Mouse (Mus musculus): ENCODE measurements at regions not wholly inside any gene's neighbourhood (a gene's known extent, or its start where the extent isn't known, plus 50 kb on each side); places are given as distances from the start of the nearest gene placed in this dataset.

DNA sequence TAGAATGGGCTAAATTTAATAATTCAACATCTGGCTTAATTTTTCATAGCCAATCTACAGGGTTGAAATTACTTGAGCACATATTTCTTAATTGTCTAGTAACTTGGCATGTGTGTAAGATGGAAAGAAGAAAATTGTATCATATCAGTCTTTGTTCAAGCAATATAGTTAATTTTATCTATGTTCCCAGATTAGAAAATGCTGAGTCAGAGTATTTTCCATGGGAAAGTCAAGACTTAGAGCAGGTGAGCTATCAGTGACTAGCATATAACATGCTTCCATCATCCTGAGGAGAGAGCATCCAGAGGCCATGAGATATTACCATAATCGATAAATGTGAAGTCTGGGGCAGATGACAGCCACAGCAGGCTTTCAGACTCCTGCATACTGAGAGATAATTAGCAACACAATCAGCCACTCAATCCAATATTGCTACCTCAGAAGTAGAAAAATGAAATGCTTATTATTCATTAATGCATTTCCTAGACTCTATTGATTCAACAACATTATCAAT lies 188.2 kb upstream of the Zfp804b start:
- Histone ChIP-seq H3K27ac (replicated peaks in 1 of 2; ENCODE audit: control insufficient read depth in 1 of 2, insufficient read depth in 1 of 2, low read depth in 2 of 2, low read length in 2 of 2) (no peak overlapping the region), H3K4me2 (ENCODE audit: low read length) (no peak overlapping the region), H3K36me3 (ENCODE audit: control insufficient read depth, insufficient read depth, low read length) (no peaks in the 10 kb centered on the region), H3K4me3 (ENCODE audit: control insufficient read depth in 1 of 2, insufficient read depth in 1 of 2, low read depth in 1 of 2, low read length in 2 of 2) (no peak overlapping the region), H3K9ac (ENCODE audit: low read length) (no peak overlapping the region), H3K9me3 (ENCODE audit: control insufficient read depth, low read length) (no peaks in the 10 kb centered on the region), H3K4me1 (ENCODE audit: control insufficient read depth in 2 of 2, insufficient read depth in 2 of 2, low read length in 2 of 2) (no peaks in the 10 kb centered on the region), H3K27me3 (ENCODE audit: control insufficient read depth, insufficient read depth, low read length) (no peaks in the 10 kb centered on the region)
- 86% methylated on average over 1 of the region's 1 CpGs for WGBS
- no peak for ATAC-seq (ENCODE audit: insufficient number of reproducible peaks, insufficient read depth, low FRiP score, low read depth)

DNA sequence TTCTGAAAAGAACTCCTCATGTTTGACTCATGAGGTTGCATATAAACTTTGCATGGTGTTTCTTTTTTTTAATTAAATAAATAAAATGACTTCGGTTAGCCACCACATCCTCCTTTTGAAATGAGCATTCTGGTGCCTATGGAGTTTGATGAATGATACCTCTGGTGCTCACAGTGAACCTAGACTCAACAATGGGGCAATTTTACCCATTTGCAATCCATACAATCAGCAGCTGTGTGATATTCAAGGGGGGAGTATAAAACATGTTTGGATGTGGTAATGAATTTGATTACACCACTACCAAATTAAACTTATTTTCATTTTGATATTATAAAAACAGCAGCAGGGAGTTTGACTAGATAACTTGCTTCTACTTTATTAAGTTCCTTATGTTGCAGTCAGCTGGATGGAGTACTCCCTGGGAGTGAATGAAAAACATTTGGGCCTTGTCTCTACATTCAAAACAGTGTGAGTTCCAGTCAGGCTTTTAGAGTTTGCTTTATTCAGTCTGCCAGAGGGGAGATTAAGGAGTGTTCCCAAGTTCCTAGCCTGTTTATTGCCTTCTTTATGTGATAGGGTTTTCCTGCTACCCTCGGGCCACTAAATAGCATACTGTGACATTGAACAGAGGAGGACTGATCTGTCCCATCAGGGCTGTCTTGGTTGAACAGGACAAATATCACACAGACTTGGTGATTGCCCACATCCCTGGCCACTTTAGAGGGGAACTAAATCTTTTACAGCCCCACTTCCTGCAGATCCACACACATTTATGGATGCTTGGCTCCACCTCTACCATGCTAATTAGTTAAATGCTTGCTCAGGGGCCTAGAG lies 195.5 kb upstream of the Zfp804b start:
- no peaks in the 10 kb centered on the region for H3K9me3 ChIP-seq (ENCODE audit: control insufficient read depth, low read length)
- no peak overlapping the region for H3K27ac ChIP-seq (replicated peaks in 1 of 2; ENCODE audit: control insufficient read depth in 1 of 2, insufficient read depth in 1 of 2, low read depth in 2 of 2, low read length in 2 of 2)
- H3K27me3 ChIP-seq (ENCODE audit: control insufficient read depth, insufficient read depth, low read length): no peaks in the 10 kb centered on the region
- H3K4me3 ChIP-seq (ENCODE audit: control insufficient read depth in 1 of 2, insufficient read depth in 1 of 2, low read depth in 1 of 2, low read length in 2 of 2): no peak overlapping the region
- no peak overlapping the region for H3K4me2 ChIP-seq (ENCODE audit: low read length)
- WGBS: 71% methylated on average over 2 of the region's 2 CpGs
- H3K9ac ChIP-seq (ENCODE audit: low read length): no peak overlapping the region
- ATAC-seq (ENCODE audit: insufficient number of reproducible peaks, insufficient read depth, low FRiP score, low read depth): no peak
- H3K36me3 ChIP-seq (ENCODE audit: control insufficient read depth, insufficient read depth, low read length): no peaks in the 10 kb centered on the region
- H3K4me1 ChIP-seq (ENCODE audit: control insufficient read depth in 2 of 2, insufficient read depth in 2 of 2, low read length in 2 of 2): no peaks in the 10 kb centered on the region

DNA sequence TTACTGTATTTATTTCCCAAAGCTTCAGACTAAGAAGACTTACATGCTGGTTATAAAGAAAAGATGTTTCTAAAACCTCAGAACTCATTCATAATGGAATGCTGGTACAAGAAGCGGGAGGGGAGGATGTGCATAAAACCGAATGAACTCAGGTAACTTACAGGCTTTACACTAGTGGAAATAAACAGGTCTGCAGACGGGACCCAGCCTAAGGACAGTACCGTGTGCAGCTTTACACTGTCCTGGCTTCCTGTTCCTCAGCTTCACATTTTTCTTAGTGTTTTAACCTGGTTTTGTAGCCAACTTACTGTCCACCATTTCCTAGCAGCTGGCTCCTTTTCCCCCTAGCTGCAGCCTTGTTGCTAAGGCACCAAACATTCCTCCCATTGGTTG lies 196.1 kb upstream of the Zfp804b start:
- 73% methylated on average over 4 of the region's 4 CpGs for WGBS
- Histone ChIP-seq H3K4me2 (ENCODE audit: low read length) (no peak overlapping the region), H3K9me3 (ENCODE audit: control insufficient read depth, low read length) (no peaks in the 10 kb centered on the region), H3K36me3 (ENCODE audit: control insufficient read depth, insufficient read depth, low read length) (no peaks in the 10 kb centered on the region), H3K4me3 (ENCODE audit: control insufficient read depth in 1 of 2, insufficient read depth in 1 of 2, low read depth in 1 of 2, low read length in 2 of 2) (no peak overlapping the region), H3K27ac (replicated peaks in 1 of 2; ENCODE audit: control insufficient read depth in 1 of 2, insufficient read depth in 1 of 2, low read depth in 2 of 2, low read length in 2 of 2) (no peak overlapping the region), H3K27me3 (ENCODE audit: control insufficient read depth, insufficient read depth, low read length) (no peaks in the 10 kb centered on the region), H3K4me1 (ENCODE audit: control insufficient read depth in 2 of 2, insufficient read depth in 2 of 2, low read length in 2 of 2) (no peaks in the 10 kb centered on the region), H3K9ac (ENCODE audit: low read length) (no peak overlapping the region)
- no peak for ATAC-seq (ENCODE audit: insufficient number of reproducible peaks, insufficient read depth, low FRiP score, low read depth)

DNA sequence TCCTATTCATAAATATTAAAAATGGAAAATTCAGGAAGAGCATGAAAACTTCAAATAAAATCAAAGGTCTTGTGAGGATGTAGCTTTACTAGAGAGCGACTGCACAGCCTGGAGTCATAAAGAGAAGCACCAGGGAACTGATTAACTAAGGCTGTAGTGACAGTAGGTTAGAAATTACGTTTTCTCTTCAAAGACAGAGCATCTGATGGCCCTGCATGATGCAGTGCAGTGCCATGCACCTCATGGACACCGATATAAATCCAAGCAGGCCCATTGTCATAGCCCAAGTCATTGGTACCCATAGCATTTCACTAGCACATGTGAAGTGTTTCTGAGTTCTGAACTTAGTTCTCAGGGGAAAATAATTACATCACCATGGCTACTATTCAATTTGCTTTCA lies 199.3 kb upstream of the Zfp804b start:
- H3K9ac ChIP-seq (ENCODE audit: low read length): no peak overlapping the region
- no peaks in the 10 kb centered on the region for H3K27me3 ChIP-seq (ENCODE audit: control insufficient read depth, insufficient read depth, low read length)
- WGBS: 73% methylated on average over 3 of the region's 3 CpGs
- H3K4me3 ChIP-seq (ENCODE audit: control insufficient read depth in 1 of 2, insufficient read depth in 1 of 2, low read depth in 1 of 2, low read length in 2 of 2): no peak overlapping the region
- no peak for ATAC-seq (ENCODE audit: insufficient number of reproducible peaks, insufficient read depth, low FRiP score, low read depth)
- H3K4me1 ChIP-seq (ENCODE audit: control insufficient read depth in 2 of 2, insufficient read depth in 2 of 2, low read length in 2 of 2): no peaks in the 10 kb centered on the region
- H3K27ac ChIP-seq (replicated peaks in 1 of 2; ENCODE audit: control insufficient read depth in 1 of 2, insufficient read depth in 1 of 2, low read depth in 2 of 2, low read length in 2 of 2): no peak overlapping the region
- no peaks in the 10 kb centered on the region for H3K36me3 ChIP-seq (ENCODE audit: control insufficient read depth, insufficient read depth, low read length)
- H3K4me2 ChIP-seq (ENCODE audit: low read length): no peak overlapping the region
- no peaks in the 10 kb centered on the region for H3K9me3 ChIP-seq (ENCODE audit: control insufficient read depth, low read length)

GRCm38 (mm10) chr5:7580413-7580812 lies 235.9 kb upstream of the Zfp804b start:
- H3K4me2 ChIP-seq (ENCODE audit: low read length): no peak overlapping the region
- no peaks in the 10 kb centered on the region for H3K9me3 ChIP-seq (ENCODE audit: control insufficient read depth, low read length)
- H3K27ac ChIP-seq (replicated peaks in 1 of 2; ENCODE audit: control insufficient read depth in 1 of 2, insufficient read depth in 1 of 2, low read depth in 2 of 2, low read length in 2 of 2): no peak overlapping the region
- no peak overlapping the region for H3K4me3 ChIP-seq (ENCODE audit: control insufficient read depth in 1 of 2, insufficient read depth in 1 of 2, low read depth in 1 of 2, low read length in 2 of 2)
- 56% methylated on average over 2 of the region's 2 CpGs for WGBS
- no peak overlapping the region for H3K9ac ChIP-seq (ENCODE audit: low read length)
- no peak for ATAC-seq (ENCODE audit: insufficient number of reproducible peaks, insufficient read depth, low FRiP score, low read depth)
- H3K4me1 ChIP-seq (ENCODE audit: control insufficient read depth in 2 of 2, insufficient read depth in 2 of 2, low read length in 2 of 2): no peaks in the 10 kb centered on the region
- H3K27me3 ChIP-seq (ENCODE audit: control insufficient read depth, insufficient read depth, low read length): no peaks in the 10 kb centered on the region
- no peaks in the 10 kb centered on the region for H3K36me3 ChIP-seq (ENCODE audit: control insufficient read depth, insufficient read depth, low read length)

GRCm38 (mm10) chr5:7586547-7586946 lies 242.0 kb upstream of the Zfp804b start:
- Histone ChIP-seq H3K27ac (replicated peaks in 1 of 2; ENCODE audit: control insufficient read depth in 1 of 2, insufficient read depth in 1 of 2, low read depth in 2 of 2, low read length in 2 of 2) (no peak overlapping the region), H3K27me3 (ENCODE audit: control insufficient read depth, insufficient read depth, low read length) (no peaks in the 10 kb centered on the region), H3K4me2 (ENCODE audit: low read length) (no peak overlapping the region), H3K9me3 (ENCODE audit: control insufficient read depth, low read length) (no peaks in the 10 kb centered on the region), H3K36me3 (ENCODE audit: control insufficient read depth, insufficient read depth, low read length) (no peaks in the 10 kb centered on the region), H3K9ac (ENCODE audit: low read length) (no peak overlapping the region), H3K4me1 (ENCODE audit: control insufficient read depth in 2 of 2, insufficient read depth in 2 of 2, low read length in 2 of 2) (no peaks in the 10 kb centered on the region; a peak in 1 of 4 replicates), H3K4me3 (ENCODE audit: control insufficient read depth in 1 of 2, insufficient read depth in 1 of 2, low read depth in 1 of 2, low read length in 2 of 2) (no peak overlapping the region)
- ATAC-seq (ENCODE audit: insufficient number of reproducible peaks, insufficient read depth, low FRiP score, low read depth): no peak

- no peak overlapping the region for H3K4me2 ChIP-seq (ENCODE audit: low read length)
These were observed 255.9 kb upstream of the Zfp804b start for GRCm38 (mm10) chr5:7600418-7600817.

GRCm38 (mm10) chr5:7607517-7607916 lies 263.0 kb upstream of the Zfp804b start:
- H3K4me1 ChIP-seq (ENCODE audit: control insufficient read depth in 2 of 2, insufficient read depth in 2 of 2, low read length in 2 of 2): no peaks in the 10 kb centered on the region
- no peak overlapping the region for H3K9ac ChIP-seq (ENCODE audit: low read length)
- no peaks in the 10 kb centered on the region for H3K9me3 ChIP-seq (ENCODE audit: control insufficient read depth, low read length)
- no peak for ATAC-seq (ENCODE audit: insufficient number of reproducible peaks, insufficient read depth, low FRiP score, low read depth)
- H3K36me3 ChIP-seq (ENCODE audit: control insufficient read depth, insufficient read depth, low read length): no peaks in the 10 kb centered on the region
- no peaks in the 10 kb centered on the region for H3K27me3 ChIP-seq (ENCODE audit: control insufficient read depth, insufficient read depth, low read length)
- no peak overlapping the region for H3K27ac ChIP-seq (replicated peaks in 1 of 2; ENCODE audit: control insufficient read depth in 1 of 2, insufficient read depth in 1 of 2, low read depth in 2 of 2, low read length in 2 of 2)
- no peak overlapping the region for H3K4me3 ChIP-seq (ENCODE audit: control insufficient read depth in 1 of 2, insufficient read depth in 1 of 2, low read depth in 1 of 2, low read length in 2 of 2)
- H3K4me2 ChIP-seq (ENCODE audit: low read length): no peak overlapping the region

More at GRCm38 (mm10) chr5:7600418-7600817, 255.9 kb upstream of the Zfp804b start:
- H3K36me3 ChIP-seq (ENCODE audit: control insufficient read depth, insufficient read depth, low read length): no peaks in the 10 kb centered on the region
- ATAC-seq (ENCODE audit: insufficient number of reproducible peaks, insufficient read depth, low FRiP score, low read depth): no peak
- WGBS: 21% methylated on average over 1 of the region's 1 CpGs
- H3K9ac ChIP-seq (ENCODE audit: low read length): no peak overlapping the region
- peak overlapping the region in 1 of 2 experiments; percentile 12; a peak in 2 of 4 replicates for H3K27ac ChIP-seq (replicated peaks in 1 of 2; ENCODE audit: control insufficient read depth in 1 of 2, insufficient read depth in 1 of 2, low read depth in 2 of 2, low read length in 2 of 2)
- H3K27me3 ChIP-seq (ENCODE audit: control insufficient read depth, insufficient read depth, low read length): no peaks in the 10 kb centered on the region
- H3K9me3 ChIP-seq (ENCODE audit: control insufficient read depth, low read length): no peaks in the 10 kb centered on the region
- no peaks in the 10 kb centered on the region for H3K4me1 ChIP-seq (ENCODE audit: control insufficient read depth in 2 of 2, insufficient read depth in 2 of 2, low read length in 2 of 2)
- H3K4me3 ChIP-seq (ENCODE audit: control insufficient read depth in 1 of 2, insufficient read depth in 1 of 2, low read depth in 1 of 2, low read length in 2 of 2): no peak overlapping the region

Measured in heart, embryonic 14.5 days (tissue).